Mouse (Mus musculus) hindbrain, postnatal 0 days (tissue): ENCODE data around the gene Zfp800. TPM values are rescaled to one million over a fixed set of nuclear protein-coding genes. Genes with fewer than 3 reads are reported as not detected.
A peak's percentile ranks its signal among the peaks of the same experiment; 100 is the strongest.

ENCODE experiments used
- ATAC-seq: fragments of 200-750 bp; cut with Nextera tagmentation; 2 replicates; pipeline ENCODE4 v1.8.0; 2017; ENCODE audit warnings: mild to moderate bottlenecking, moderate TSS enrichment, moderate library complexity
- DNase-seq: peaks from one replicate; pipeline ENCODE4 v3.0.0-alpha.2; 2015; ENCODE audit warnings: low spot score
- H3K27ac ChIP-seq: fragments of 300-500 bp; sonication (generic); 2 replicates; pipeline ENCODE4 v1.5.1; 2014; ENCODE audit warnings: mild to moderate bottlenecking
- H3K27me3 ChIP-seq: fragments of 300-500 bp; sonication (generic); 2 replicates; pipeline ENCODE4 v1.6.1; 2014; ENCODE audit warnings: low read length, mixed read lengths; ENCODE audit not compliant: insufficient read depth
- H3K36me3 ChIP-seq: fragments of 300-500 bp; sonication (generic); 2 replicates; pipeline ENCODE4 v1.6.1; 2014; ENCODE audit warnings: low read length, mixed read lengths; ENCODE audit not compliant: insufficient read depth
- H3K4me1 ChIP-seq: fragments of 300-500 bp; sonication (generic); 2 replicates; pipeline ENCODE4 v1.6.1; 2014; ENCODE audit warnings: antibody characterized with exemption, low read length, mixed read lengths; ENCODE audit not compliant: insufficient read depth
- H3K4me2 ChIP-seq: fragments of 300-500 bp; sonication (generic); 2 replicates; pipeline ENCODE4 v1.6.1; 2014; ENCODE audit warnings: low read depth, mild to moderate bottlenecking, low read length, moderate library complexity, mixed read lengths
- H3K4me3 ChIP-seq: fragments of 300-500 bp; sonication (generic); 2 replicates; pipeline ENCODE4 v1.5.1; 2014; ENCODE audit warnings: low read length
- H3K9ac ChIP-seq: fragments of 300-500 bp; sonication (generic); replicated peaks from 2 replicates; pipeline ENCODE4 v1.6.1; 2014; ENCODE audit warnings: mild to moderate bottlenecking, low read length, moderate library complexity, mixed read lengths
- H3K9me3 ChIP-seq: fragments of 300-500 bp; sonication (generic); 2 replicates; pipeline ENCODE4 v1.6.1; 2016; ENCODE audit warnings: low read length, mixed read lengths
- CTCF ChIP-seq: IDR thresholded peaks from 2 replicates; pipeline ENCODE4 v1.5.1; 2016; ENCODE audit warnings: antibody characterized with exemption, control low read depth, low read depth
- WGBS: fragments of 180-500 bp; shearing (Covaris S2); extraction: QIAGEN DNeasy Blood & Tissue Kit; methylation state at CpG from one replicate; pipeline ENCODE4 v1.1.7; 2014; 5-methylcytosine and 5-hydroxymethylcytosine counted together
- polyA plus RNA-seq: library from polyadenylated mRNA; unstranded; fragments of >200 nt; fragmentation: Nextera tagmentation; extraction: Ambion mirVana; gene quantifications from 2 replicates; pipeline ENCODE4 v1.2.1, GENCODE M21; 2015
- total RNA-seq: library from RNA; depleted of rRNA; stranded (reverse); fragments of >200 nt; gene quantifications from 2 replicates; pipeline ENCODE4 v1.2.3, GENCODE M21; 2014

Zfp800 gene
- total and polyA plus RNA-seq, 2 experiments from 2014 or later, result 14.5 to 21.8 TPM

DNA sequence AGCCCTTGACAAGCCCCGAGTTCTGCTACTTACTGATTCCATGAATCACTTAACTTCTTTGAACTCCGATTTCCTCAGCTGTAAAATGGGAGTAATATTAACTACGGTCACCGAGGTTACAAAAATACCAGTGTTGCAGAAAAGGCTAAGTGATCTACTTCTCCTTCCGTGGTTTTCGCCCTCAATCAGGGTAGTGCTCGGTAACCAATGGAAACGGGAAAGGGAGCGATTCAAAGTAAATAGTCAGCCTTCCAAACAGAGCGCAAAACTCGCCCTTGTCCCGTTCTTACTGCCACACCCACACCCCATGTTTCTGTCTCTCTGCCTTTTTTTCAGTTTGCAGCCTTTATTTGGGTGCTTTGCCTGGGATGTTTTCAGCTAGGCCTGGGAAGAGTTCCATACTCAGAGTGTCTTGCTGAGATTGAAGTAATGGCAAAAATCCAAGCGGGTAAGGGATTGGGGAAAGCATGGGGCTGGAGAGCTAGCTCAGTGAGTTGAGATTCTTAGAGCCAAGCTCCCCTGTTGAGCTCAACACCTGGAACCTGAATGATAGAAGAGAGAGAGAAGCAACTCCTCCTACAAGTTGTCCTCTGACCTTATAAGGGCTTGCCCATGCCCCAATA lies 78.0 kb downstream of the Zfp800 start:
- 68% methylated on average over 13 of the region's 13 CpGs for WGBS
- no peak overlapping the region for H3K4me3 ChIP-seq
- H3K4me1 ChIP-seq, result no peaks in the 10 kb centered on the region
- no peaks in the 10 kb centered on the region for H3K36me3 ChIP-seq
- TF ChIP-seq CTCF, result no peak
- DNase-seq (no peak), ATAC-seq (no peak)
- no peaks in the 10 kb centered on the region for H3K9me3 ChIP-seq
- H3K27me3 ChIP-seq, result no peaks in the 10 kb centered on the region
- no peak overlapping the region for H3K4me2 ChIP-seq
- H3K27ac ChIP-seq, result no peak overlapping the region
- H3K9ac ChIP-seq, result no peak overlapping the region

DNA sequence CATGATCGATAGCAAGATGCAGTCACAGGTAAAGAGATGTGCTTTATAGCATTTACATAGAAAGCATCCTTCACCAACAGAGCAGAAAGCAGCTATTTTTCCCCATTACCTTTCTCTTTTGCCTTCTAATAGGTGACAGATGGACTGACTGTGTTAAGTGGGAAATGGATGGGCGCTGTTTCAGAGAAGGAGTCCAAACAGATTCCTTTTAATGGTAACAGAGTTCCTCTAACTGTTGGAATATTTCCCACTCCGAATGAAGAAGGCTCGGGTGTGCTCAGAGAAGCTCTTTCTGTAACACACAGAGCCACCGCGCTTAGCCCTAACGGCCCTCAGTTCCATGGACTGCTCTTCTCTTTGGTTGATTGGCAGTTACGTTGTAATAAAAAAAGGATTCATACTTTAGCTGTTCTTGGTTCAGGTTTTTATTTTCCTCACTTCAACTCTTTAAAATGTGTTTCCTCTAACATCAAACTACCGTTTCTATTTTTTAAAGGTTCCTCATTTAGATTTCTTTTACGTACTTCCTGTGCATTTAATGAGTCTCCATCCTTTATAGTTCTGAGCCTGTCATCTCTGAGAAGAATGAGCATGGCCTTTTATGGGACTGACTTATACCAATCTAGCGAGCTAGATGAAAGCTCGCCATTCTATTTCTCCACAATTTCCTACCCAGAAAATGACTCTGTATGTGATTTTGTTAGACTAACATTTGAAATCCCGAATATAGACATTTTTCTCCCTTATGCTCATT lies 78.8 kb downstream of the Zfp800 start:
- no peaks in the 10 kb centered on the region for H3K9me3 ChIP-seq
- TF ChIP-seq CTCF, result no peak
- H3K36me3 ChIP-seq, result no peaks in the 10 kb centered on the region
- no peak overlapping the region for H3K4me3 ChIP-seq
- H3K27me3 ChIP-seq, result no peaks in the 10 kb centered on the region
- no peak overlapping the region for H3K27ac ChIP-seq
- no peak for DNase-seq
- H3K4me1 ChIP-seq, result no peaks in the 10 kb centered on the region
- no peak overlapping the region for H3K9ac ChIP-seq
- WGBS, result 75% methylated on average over 13 of the region's 13 CpGs
- ATAC-seq, result no peak
- no peak overlapping the region for H3K4me2 ChIP-seq

DNA sequence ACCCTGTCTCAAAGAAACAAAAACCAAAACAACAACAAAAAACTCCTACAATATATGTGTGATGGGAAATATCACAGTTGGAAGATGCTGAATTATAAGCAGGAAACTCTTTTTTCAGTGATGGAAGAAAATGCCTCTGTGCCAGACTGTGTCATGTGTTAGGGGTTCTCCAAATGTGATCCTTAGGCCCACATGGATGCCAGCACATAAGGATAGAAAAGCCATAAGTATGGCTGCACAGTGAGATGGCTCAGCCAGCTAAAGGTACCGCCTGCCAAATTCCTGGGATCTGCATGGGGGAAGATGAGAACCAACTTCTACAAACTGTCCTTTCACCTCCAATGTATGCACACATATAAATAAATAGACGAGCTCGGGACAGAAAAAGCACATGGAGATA lies 82.6 kb downstream of the Zfp800 start:
- no peak for TF ChIP-seq CTCF
- H3K9me3 ChIP-seq, result no peaks in the 10 kb centered on the region
- WGBS, result 95% methylated on average over 3 of the region's 3 CpGs
- no peaks in the 10 kb centered on the region for H3K36me3 ChIP-seq
- DNase-seq (no peak), ATAC-seq (no peak)
- H3K27ac ChIP-seq, result no peak overlapping the region
- no peak overlapping the region for H3K4me3 ChIP-seq
- no peaks in the 10 kb centered on the region for H3K4me1 ChIP-seq
- H3K9ac ChIP-seq, result no peak overlapping the region
- H3K4me2 ChIP-seq, result no peak overlapping the region
- no peaks in the 10 kb centered on the region for H3K27me3 ChIP-seq

DNA sequence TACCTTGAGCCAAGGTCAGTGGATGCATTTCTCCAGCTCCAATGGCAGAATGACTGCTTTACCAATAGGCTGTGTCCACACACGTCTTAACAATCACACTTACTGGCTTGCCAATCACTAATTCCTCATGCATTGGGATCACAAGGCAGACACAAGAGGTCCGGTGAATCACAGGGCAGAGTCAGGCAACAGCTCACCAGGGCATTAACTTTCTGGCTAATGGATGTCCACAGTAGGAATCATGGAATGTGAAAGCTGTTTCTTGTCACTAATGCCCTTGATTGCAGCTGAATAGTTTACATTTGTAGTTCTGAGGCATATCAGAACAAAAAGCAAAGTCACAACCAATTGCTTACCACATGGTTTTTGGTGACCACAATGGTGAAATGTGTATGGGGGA lies 85.7 kb downstream of the Zfp800 start:
- no peaks in the 10 kb centered on the region for H3K27me3 ChIP-seq
- H3K4me2 ChIP-seq, result no peak overlapping the region
- ATAC-seq (no peak), DNase-seq (no peak)
- H3K36me3 ChIP-seq, result no peaks in the 10 kb centered on the region
- no peak overlapping the region for H3K4me3 ChIP-seq
- 85% methylated on average over 2 of the region's 2 CpGs for WGBS
- TF ChIP-seq CTCF, result no peak
- no peak overlapping the region for H3K27ac ChIP-seq
- H3K4me1 ChIP-seq, result no peaks in the 10 kb centered on the region
- no peak overlapping the region for H3K9ac ChIP-seq
- H3K9me3 ChIP-seq, result no peaks in the 10 kb centered on the region

DNA sequence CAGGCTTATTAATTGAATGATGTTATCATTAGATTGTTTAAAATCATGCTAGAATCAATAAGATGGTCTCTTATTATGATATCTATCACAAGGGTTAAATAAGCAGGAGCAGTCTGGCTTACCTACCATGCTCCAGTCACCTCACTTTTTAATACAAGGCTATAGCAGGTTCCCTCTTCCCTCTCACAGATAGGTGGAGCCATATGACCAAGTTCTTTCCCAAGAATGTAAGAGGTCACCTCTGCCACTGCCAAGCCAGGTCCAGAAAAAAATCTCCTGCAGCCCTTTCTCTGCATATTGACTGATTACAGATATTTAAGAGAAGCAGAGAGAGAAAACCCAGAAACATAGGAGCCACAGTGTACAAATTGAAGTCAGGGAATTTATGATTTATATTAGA lies 88.1 kb downstream of the Zfp800 start:
- no peak for ATAC-seq
- peak; percentile 54 for DNase-seq

DNA sequence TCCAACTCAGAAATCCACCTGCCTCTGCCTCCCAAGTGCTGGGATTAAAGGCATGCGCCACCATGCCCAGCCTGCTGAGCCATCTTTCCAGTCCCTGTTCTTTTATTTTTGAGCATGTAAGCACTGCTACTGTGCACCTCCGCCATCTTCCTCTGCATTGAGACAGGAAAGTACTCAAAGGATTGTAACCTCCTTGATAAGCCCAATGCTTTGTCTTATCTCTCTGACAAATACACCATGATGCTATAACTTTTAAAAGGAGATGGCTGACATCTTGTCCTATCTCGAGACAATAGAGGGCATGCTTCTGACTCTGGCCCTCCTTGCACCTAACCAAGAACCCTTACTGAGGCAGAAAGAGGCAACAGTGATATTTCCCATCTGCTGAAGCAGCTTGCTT lies 88.9 kb downstream of the Zfp800 start:
- Histone ChIP-seq H3K9me3 (no peaks in the 10 kb centered on the region), H3K27ac (no peak overlapping the region), H3K36me3 (no peaks in the 10 kb centered on the region), H3K4me3 (no peak overlapping the region), H3K9ac (no peak overlapping the region), H3K27me3 (no peaks in the 10 kb centered on the region), H3K4me2 (no peak overlapping the region), H3K4me1 (no peaks in the 10 kb centered on the region)
- DNase-seq (no peak), ATAC-seq (no peak)
- 91% methylated on average over 3 of the region's 3 CpGs for WGBS
- no peak for TF ChIP-seq CTCF

More for the DNA sequence above, 88.1 kb downstream of the Zfp800 start:
- no peak overlapping the region for H3K27ac ChIP-seq
- TF ChIP-seq CTCF, result peak; percentile 59
- no peak overlapping the region for H3K4me3 ChIP-seq
- H3K4me2 ChIP-seq, result no peak overlapping the region
- H3K4me1 ChIP-seq, result no peaks in the 10 kb centered on the region
- H3K9ac ChIP-seq, result no peak overlapping the region
- H3K36me3 ChIP-seq, result no peaks in the 10 kb centered on the region
- H3K9me3 ChIP-seq, result no peaks in the 10 kb centered on the region
- no peaks in the 10 kb centered on the region for H3K27me3 ChIP-seq

DNA sequence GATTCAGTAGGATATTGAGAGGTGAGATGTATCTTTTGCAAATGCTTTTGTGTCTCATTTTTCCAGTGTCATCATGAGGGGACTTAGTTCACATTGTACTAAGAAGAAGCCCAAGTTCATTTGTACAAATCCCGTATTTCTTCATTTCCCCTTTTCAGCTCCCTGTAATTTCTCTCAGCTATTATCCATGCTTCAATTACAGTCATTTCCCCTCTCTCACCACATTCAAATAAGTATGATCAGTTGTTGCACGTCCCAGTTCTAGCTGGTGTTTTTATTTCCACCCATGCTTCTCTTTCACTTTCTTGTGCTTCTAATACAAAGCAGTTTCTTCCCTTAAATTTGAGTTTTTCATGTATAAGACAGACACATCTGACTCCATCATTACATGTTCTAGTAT lies 91.1 kb downstream of the Zfp800 start:
- 79% methylated on average over 2 of the region's 2 CpGs for WGBS
- no peak overlapping the region for H3K27ac ChIP-seq
- H3K4me3 ChIP-seq, result no peak overlapping the region
- no peaks in the 10 kb centered on the region for H3K36me3 ChIP-seq
- ATAC-seq, result no peak
- no peaks in the 10 kb centered on the region for H3K4me1 ChIP-seq
- no peak overlapping the region for H3K9ac ChIP-seq
- TF ChIP-seq CTCF, result no peak
- no peak overlapping the region for H3K4me2 ChIP-seq
- no peak for DNase-seq
- no peaks in the 10 kb centered on the region for H3K9me3 ChIP-seq
- no peaks in the 10 kb centered on the region for H3K27me3 ChIP-seq
